Mouse (Mus musculus): ENCODE data around the gene Gcnt4. TPM values are rescaled to one million over a fixed set of nuclear protein-coding genes. Genes with fewer than 3 reads are reported as not detected.
A peak's percentile ranks its signal among the peaks of the same experiment; 100 is the strongest.
"Not testable (repeated sequence)": the region's sequence is repeated elsewhere in the genome, so short reads cannot be mapped to it uniquely, and the experiment has no call there.

Gene Gcnt4
- total RNA-seq (2021): under 1 TPM; 0.29 to 0.36 TPM
- long read RNA-seq, experiment 1: 0 reads
- long read RNA-seq, experiment 2: 0 reads

DNA sequence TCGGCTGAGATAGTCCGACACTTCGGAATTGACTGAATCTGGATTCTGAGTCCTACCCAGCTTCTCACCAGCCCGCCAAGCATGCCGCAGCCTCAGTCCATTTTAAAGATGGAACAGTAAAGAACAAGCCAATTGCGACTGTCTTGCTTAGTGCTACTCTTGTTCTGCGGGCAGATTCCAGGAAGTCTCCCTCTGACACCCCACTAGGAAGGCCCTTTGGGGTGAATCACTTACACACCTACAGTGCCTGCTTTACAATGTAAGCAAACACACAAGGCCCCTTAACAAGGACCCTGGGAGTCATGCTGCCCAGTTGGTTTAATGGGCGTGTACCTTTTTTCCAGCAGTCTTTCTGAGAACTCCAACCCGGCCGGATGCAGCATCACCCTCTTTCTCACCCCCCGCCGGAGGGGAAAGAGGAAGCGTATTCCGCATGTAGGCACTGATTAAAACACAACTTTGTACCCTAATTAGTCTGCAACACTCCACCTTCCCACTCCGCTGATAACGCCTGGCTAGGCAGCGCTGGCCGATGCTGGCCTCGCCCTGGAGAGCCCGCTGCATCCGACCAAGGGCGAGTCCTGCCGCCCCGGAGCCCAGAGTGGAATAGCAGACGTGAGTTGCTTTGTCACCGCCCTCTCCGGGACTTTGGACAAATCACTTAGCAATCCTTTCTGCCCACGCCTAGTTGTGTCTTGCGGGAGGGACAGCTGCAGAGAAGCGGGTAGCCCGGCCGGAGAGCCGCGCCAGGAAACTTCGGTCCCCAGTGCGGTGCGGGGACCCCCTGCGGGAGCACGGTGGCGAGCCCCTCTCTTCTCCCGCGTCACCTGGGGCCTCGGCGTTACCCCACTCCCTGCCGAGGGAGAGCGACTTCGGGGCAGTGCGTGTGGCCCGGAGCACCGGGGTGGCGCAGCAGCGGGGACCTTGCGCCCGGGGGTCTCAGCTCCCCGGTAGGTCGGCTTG lies at the start of gene Gcnt4:
Gene Gcnt4, plus strand, starts transcription at position 691 of the 963 bp plus-strand sequence.
- peak; percentile 40 to 47 for DNase-seq (ENCODE audit: low spot score in 2 of 2)

DNA sequence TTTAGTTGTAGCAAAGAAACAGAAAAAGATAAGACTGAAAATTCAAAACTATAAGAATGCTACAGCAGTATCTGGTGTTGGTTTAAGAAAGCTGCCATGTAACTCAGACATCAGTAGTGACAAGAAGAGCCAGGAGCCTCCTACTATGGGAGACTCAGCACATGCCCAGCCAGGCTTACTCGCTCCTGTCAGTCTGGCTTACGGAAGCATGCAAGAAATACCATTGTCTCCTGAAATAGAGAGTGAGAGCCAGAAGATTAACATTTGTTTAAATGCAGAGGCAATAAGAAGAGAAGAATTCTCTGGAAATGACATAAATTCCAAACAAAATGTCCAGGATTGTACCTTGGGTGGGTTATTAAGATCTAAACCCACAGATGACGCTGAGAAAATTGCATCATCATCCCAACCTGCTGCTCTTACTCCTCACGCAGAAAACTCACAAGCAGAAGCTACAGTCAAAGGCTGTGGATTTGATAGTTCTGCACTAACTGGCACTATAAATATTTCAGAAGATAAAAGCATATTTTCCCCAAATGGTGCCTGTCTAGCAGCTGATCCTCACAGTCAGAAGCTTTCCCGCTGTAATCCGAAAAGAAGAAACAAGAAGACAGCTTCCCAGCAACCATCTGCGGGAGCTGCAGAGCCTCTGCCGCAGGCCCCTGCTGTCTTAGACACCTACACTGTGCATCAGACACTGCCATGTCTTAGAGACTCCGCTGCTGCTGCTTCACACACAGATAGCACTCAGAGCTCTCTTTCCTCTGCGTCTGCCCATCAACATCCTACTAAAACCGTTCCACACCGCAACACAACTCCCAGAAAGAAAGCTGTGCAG lies 46.0 kb upstream of the Gcnt4 start:
- DNase-seq (ENCODE audit: low spot score in 2 of 2): no peak

GRCm38 (mm10) chr13:96884534-96884933 lies 40.0 kb upstream of the Gcnt4 start:
- DNase-seq (ENCODE audit: low spot score in 2 of 2): no peak

DNA sequence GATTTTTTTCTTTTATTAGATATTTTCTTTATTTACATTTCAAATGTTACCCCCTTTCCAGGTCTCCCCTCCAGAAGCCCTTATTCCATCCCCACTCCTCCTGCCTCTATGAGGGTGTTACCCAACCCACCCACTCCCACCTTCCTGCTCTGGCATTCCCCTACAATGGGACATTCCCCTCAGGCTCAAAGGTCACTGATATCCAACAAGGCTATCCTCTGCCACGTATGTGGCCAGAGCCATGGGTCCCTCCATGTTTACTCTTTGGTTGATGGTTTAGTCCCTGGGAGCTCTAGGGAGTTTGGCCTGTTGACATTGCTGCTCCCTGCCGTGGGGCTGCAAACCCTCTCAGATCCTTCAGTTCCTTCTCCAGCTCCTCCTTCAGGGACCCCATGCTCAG lies 34.5 kb upstream of the Gcnt4 start:
- DNase-seq (ENCODE audit: low spot score in 2 of 2): no peak

GRCm38 (mm10) chr13:96895144-96895543 lies 29.3 kb upstream of the Gcnt4 start:
- DNase-seq (ENCODE audit: low spot score in 2 of 2): no peak

- no peak for DNase-seq (ENCODE audit: low spot score in 2 of 2)
Measured at GRCm38 (mm10) chr13:96906717-96907116, 17.8 kb upstream of the Gcnt4 start.

DNA sequence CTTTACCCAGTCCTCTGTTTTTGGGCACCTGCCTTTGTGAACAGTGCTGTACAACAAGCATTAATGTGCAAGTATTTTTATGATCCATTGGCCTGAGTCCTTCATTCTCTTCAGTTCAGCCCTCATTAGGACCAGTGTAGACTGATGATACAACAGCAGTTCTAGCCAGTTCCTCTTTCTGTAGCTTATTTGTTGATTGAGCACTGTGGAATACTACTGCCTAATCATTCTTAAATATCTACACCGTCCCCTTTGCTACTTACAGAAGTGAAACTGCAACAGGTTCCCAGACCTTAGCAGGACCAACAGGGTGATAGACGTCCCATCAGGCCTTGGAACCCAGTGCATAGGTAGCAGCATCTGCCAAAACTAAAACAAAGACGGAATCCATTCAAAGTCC lies 13.3 kb upstream of the Gcnt4 start:
- DNase-seq (ENCODE audit: low spot score in 2 of 2): no peak

DNA sequence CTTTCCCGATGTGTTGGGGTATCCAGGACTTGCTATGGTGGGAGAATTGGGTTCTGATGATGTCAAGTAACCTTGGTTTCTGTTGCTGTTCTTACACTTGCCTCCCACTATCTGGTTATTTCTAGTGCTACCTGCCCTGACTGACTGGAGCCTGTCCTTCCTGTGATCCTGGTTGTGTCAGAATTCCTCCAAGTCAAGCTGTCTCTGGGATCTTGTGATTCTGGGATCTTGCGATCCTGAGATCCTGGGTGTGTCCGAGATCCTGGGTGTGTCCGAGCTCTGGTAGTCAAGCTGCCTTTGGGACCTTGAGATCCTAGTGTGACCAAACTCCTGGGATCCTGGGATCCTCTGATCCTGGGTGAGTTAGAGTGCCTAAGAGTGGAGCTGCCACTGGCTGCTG lies 1.4 kb upstream of the Gcnt4 start:
- DNase-seq (ENCODE audit: low spot score in 2 of 2): not testable (repeated sequence)

DNA sequence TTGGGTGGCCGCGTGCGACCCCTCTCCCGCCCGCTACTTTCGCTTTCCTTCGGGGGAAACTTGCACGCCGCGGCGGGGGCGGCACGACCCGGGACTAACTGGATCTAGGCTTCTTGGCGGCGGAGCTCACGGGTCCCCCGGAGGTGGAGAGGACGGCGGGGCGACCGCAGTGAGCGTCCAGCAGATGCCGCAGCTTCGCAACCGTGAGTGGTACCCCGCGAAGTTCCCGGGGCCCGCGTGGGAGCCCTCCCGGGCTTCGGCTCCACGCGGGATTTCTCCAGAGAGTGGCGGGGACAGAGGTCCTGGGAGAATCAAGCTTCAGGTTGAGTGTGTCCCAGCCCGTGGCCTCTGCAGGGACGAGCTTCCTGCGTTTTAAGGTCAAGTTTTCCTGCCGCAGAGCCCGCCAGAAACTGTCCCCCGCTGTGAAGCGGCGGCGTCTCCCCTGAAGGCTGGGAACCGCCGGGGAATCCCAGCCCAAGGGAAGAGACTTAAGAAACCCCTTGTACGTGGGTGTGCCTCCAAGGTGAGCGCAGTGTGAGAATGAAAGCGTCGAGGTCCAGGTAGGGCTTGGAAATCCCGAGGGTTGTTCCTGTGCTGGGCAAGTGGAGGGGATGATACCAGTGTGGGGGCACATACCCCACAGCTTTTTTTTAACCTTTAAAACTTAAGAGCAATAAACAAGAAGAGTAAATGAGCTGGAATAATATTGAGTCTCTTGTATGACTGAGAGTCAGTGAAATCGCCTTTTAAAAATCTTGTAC lies 676 bp downstream of the Gcnt4 start:
- DNase-seq (ENCODE audit: low spot score in 2 of 2): peak in 1 of 2 experiments; percentile 30

- DNase-seq (ENCODE audit: low spot score in 2 of 2): no peak
Measured at GRCm38 (mm10) chr13:96925991-96926725, 1.7 kb downstream of the Gcnt4 start.

DNA sequence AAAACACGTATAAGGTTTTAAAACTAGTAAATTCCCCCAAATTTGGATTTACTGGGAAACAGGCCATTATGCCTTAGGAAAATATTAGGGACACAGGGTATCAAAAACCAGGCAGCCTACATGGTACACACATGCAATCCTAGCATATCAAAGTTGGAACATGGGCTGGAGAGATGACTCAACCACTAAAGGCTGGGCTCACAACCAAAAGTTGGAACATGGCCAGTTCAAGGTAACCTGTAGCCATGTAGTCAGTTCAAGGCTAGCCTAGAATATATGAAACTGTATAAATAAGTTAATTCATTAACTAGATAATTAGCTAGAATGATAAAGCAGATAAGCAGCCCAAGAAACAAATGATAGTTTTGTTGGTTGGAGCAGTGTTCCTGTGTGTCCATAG lies 3.3 kb downstream of the Gcnt4 start:
- no peak for DNase-seq (ENCODE audit: low spot score in 2 of 2)

DNA sequence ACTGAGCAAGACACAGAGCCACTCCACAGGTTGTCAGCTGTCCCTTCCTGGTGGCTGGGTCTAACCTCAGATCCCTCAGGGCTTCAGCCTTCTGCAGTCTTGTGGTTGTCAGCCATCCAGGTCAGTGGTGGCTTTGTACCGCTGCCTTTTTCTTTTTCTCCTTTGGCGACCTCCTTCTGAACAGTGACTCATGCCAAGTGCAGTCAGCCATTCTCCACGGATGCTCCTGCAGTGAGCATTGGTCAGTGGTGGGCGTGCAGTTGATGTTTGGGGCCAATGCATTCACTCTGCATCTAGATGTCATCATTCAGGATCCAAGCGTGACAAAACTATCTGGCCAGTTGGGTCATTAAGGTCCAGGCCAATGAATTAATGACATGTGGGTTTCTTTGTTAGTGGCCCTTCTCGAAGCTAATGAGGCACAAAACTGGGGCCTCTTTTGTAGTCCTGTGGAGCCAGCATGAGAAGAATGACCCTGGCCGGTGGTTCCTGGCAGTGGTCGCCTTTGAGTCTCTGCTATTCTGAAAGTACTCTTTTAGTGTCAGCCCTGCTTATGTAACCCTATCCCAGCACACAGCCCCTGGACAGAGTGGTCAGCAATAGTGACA lies 4.0 kb downstream of the Gcnt4 start:
- DNase-seq (ENCODE audit: low spot score in 2 of 2): no peak

GRCm38 (mm10) chr13:96932745-96933144 lies 8.3 kb downstream of the Gcnt4 start:
- no peak for DNase-seq (ENCODE audit: low spot score in 2 of 2)

- no peak for DNase-seq (ENCODE audit: low spot score in 2 of 2)
Measured at GRCm38 (mm10) chr13:96933367-96933766, 8.9 kb downstream of the Gcnt4 start.

GRCm38 (mm10) chr13:96936173-96936777 lies 11.8 kb downstream of the Gcnt4 start:
- no peak for DNase-seq (ENCODE audit: low spot score in 2 of 2)

GRCm38 (mm10) chr13:96937059-96937558 lies 12.6 kb downstream of the Gcnt4 start:
- no peak for DNase-seq (ENCODE audit: low spot score in 2 of 2)

DNA sequence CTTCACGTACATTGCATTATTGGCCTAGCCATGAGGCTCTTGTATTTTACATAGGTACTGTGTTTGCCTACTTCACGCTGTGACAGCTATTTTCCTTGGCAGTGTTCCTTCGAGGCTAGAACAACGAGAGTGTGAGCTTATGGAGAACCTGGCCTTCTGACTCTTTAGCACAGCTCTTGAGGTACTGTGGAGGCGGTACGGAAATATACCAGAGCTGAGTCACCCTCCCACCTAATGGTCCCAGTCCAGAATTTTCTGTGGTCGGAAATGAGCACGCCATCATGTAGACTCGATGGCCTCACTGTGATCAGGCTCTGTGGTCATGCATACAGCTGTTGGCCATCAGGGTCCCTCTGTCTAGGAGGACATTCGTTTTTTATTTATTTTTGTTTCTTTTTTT lies 15.2 kb downstream of the Gcnt4 start:
- no peak for DNase-seq (ENCODE audit: low spot score in 2 of 2)

GRCm38 (mm10) chr13:96941481-96941880 lies 17.0 kb downstream of the Gcnt4 start:
- not testable (repeated sequence) for DNase-seq (ENCODE audit: low spot score in 2 of 2)

- DNase-seq (ENCODE audit: low spot score in 2 of 2): no peak
Measured at GRCm38 (mm10) chr13:96943571-96943970, 19.1 kb downstream of the Gcnt4 start.
